Mouse (Mus musculus): ENCODE measurements at regions not wholly inside any gene's neighbourhood (a gene's known extent, or its start where the extent isn't known, plus 50 kb on each side); places are given as distances from the start of the nearest gene placed in this dataset.

DNA sequence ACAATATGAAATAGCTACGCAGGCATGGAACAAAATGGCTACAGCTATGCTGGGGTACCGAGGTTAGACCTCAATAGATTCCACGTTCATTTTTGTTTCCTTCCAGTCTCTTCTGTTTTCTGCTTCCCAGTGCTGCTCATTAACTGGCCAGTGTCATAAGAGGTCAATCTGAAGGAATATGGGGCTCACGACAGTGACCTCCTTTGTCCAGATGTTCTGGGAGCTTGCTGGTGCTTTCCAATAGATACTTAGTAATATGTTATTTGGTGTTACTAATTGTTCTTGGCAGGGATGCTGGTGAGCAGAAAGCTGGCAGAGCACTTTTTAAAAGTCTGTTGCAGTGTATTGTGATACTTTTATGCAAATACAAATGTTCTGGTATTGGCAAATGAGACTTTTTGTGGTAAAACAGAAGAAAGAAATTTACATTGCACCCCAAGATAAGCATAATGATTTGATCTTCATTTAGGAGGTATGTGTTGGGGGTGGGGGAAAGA, 95.8 kb upstream of the Arg1 start:
- H3K9me3 ChIP-seq (replicated peaks; ENCODE audit: control insufficient read depth, insufficient read depth, low read length, poor library complexity, severe bottlenecking): no peaks in the 10 kb centered on the region
- H3K36me3 ChIP-seq (ENCODE audit: control insufficient read depth, insufficient read depth, low read length, poor library complexity, severe bottlenecking): no peaks in the 10 kb centered on the region
- H3K27me3 ChIP-seq (ENCODE audit: control insufficient read depth, insufficient read depth, low read length, poor library complexity, severe bottlenecking): no peaks in the 10 kb centered on the region
- no peak overlapping the region for H3K27ac ChIP-seq (ENCODE audit: insufficient read depth, low read length)
- no peak overlapping the region for H3K9ac ChIP-seq (ENCODE audit: low read depth, poor library complexity, severe bottlenecking)
- H3K4me1 ChIP-seq (ENCODE audit: control insufficient read depth, insufficient read depth, low read length): no peaks in the 10 kb centered on the region
- no peak overlapping the region for H3K4me3 ChIP-seq (ENCODE audit: low read depth, low read length)
- TF ChIP-seq POLR2A (IDR thresholded peaks at IDR 0.05; ENCODE audit: insufficient read depth, low read length) (no peak), EP300 (IDR thresholded peaks at IDR 0.05; ENCODE audit: insufficient read depth, low read depth, low read length) (no peak), CTCF (IDR thresholded peaks at IDR 0.05; ENCODE audit: low read depth, low read length) (no peak)

DNA sequence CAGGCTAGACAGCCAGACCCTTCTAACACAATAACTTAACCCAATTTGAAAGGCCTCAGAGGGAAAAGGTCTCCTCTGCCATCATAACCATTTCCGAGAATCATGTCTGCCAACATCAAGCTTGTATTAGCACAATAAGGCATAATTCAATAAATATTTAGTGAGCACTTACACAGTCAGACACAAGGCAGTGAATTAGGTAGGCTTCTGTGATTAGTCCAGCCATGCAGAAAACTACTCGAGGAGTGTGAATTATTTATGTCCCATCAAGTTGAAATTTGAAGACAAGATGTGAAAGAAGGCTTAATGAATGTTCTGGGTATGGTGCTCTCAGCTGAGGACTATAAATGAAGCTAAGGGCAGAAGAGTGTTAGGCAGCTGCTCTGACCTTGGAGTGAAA, 91.7 kb upstream of the Arg1 start:
- no peak for TF ChIP-seq CTCF (IDR thresholded peaks at IDR 0.05; ENCODE audit: low read depth, low read length)
- no peak for TF ChIP-seq EP300 (IDR thresholded peaks at IDR 0.05; ENCODE audit: insufficient read depth, low read depth, low read length)
- no peak for TF ChIP-seq POLR2A (IDR thresholded peaks at IDR 0.05; ENCODE audit: insufficient read depth, low read length)
- no peaks in the 10 kb centered on the region for H3K4me1 ChIP-seq (ENCODE audit: control insufficient read depth, insufficient read depth, low read length)
- H3K27ac ChIP-seq (ENCODE audit: insufficient read depth, low read length): no peak overlapping the region

DNA sequence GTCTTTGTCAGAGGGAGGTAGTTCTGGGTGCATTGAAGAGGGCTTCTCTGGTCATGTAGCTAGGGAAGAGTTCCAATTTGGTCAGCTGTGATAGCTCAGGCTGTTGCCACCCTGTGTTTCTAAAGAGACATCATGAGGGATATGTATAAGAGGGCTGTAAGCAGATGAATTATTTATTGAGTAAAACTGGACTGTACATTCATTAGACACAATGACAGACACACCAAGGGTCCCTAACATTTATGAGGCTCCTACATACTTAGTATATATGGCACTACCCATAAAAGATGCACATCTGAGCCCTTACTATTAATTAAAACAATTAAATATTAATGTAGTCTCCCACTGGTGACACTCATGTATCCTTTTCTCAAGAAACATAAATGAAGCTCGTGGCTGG, 90.6 kb upstream of the Arg1 start:
- Histone ChIP-seq H3K36me3 (ENCODE audit: control insufficient read depth, insufficient read depth, low read length, poor library complexity, severe bottlenecking) (no peaks in the 10 kb centered on the region), H3K9ac (ENCODE audit: low read depth, poor library complexity, severe bottlenecking) (no peak overlapping the region), H3K9me3 (replicated peaks; ENCODE audit: control insufficient read depth, insufficient read depth, low read length, poor library complexity, severe bottlenecking) (no peaks in the 10 kb centered on the region), H3K4me3 (ENCODE audit: low read depth, low read length) (no peak overlapping the region), H3K27me3 (ENCODE audit: control insufficient read depth, insufficient read depth, low read length, poor library complexity, severe bottlenecking) (no peaks in the 10 kb centered on the region), H3K27ac (ENCODE audit: insufficient read depth, low read length) (no peak overlapping the region), H3K4me1 (ENCODE audit: control insufficient read depth, insufficient read depth, low read length) (no peaks in the 10 kb centered on the region)
- TF ChIP-seq EP300 (IDR thresholded peaks at IDR 0.05; ENCODE audit: insufficient read depth, low read depth, low read length) (no peak), CTCF (IDR thresholded peaks at IDR 0.05; ENCODE audit: low read depth, low read length) (no peak), POLR2A (IDR thresholded peaks at IDR 0.05; ENCODE audit: insufficient read depth, low read length) (no peak)

More for the DNA sequence above, 91.7 kb upstream of the Arg1 start:
- Histone ChIP-seq H3K4me3 (ENCODE audit: low read depth, low read length) (no peak overlapping the region), H3K36me3 (ENCODE audit: control insufficient read depth, insufficient read depth, low read length, poor library complexity, severe bottlenecking) (no peaks in the 10 kb centered on the region), H3K27me3 (ENCODE audit: control insufficient read depth, insufficient read depth, low read length, poor library complexity, severe bottlenecking) (no peaks in the 10 kb centered on the region), H3K9ac (ENCODE audit: low read depth, poor library complexity, severe bottlenecking) (no peak overlapping the region), H3K9me3 (replicated peaks; ENCODE audit: control insufficient read depth, insufficient read depth, low read length, poor library complexity, severe bottlenecking) (no peaks in the 10 kb centered on the region)

GRCm38 (mm10) chr10:25016110-25016509, 88.8 kb upstream of the Arg1 start:
- no peak for TF ChIP-seq EP300 (IDR thresholded peaks at IDR 0.05; ENCODE audit: insufficient read depth, low read depth, low read length)
- TF ChIP-seq POLR2A (IDR thresholded peaks at IDR 0.05; ENCODE audit: insufficient read depth, low read length): no peak
- TF ChIP-seq CTCF (IDR thresholded peaks at IDR 0.05; ENCODE audit: low read depth, low read length): no peak
- H3K9ac ChIP-seq (ENCODE audit: low read depth, poor library complexity, severe bottlenecking): no peak overlapping the region
- H3K36me3 ChIP-seq (ENCODE audit: control insufficient read depth, insufficient read depth, low read length, poor library complexity, severe bottlenecking): no peaks in the 10 kb centered on the region
- no peaks in the 10 kb centered on the region for H3K27me3 ChIP-seq (ENCODE audit: control insufficient read depth, insufficient read depth, low read length, poor library complexity, severe bottlenecking)
- no peaks in the 10 kb centered on the region for H3K4me1 ChIP-seq (ENCODE audit: control insufficient read depth, insufficient read depth, low read length)
- no peaks in the 10 kb centered on the region for H3K9me3 ChIP-seq (replicated peaks; ENCODE audit: control insufficient read depth, insufficient read depth, low read length, poor library complexity, severe bottlenecking)
- H3K4me3 ChIP-seq (ENCODE audit: low read depth, low read length): no peak overlapping the region
- H3K27ac ChIP-seq (ENCODE audit: insufficient read depth, low read length): no peak overlapping the region

DNA sequence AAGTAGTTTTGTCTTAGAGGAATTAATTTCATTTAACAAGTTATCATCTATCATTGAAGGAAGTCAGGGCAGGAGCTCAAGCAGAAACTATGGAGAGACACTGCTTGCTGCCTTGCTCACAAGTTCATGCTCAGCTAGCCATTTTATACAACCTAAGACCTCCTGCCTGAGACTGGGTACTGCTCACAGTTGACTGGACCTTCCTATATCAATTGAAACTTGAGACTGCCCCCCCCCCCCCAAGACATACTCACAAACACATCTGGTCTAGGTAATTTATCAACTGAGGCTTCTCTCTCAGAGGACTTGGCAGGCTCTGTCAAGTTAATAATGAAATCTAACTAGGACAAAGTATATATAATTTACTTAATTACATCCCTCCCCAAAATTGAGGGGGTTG, 84.8 kb upstream of the Arg1 start:
- Histone ChIP-seq H3K4me3 (ENCODE audit: low read depth, low read length) (no peak overlapping the region), H3K9me3 (replicated peaks; ENCODE audit: control insufficient read depth, insufficient read depth, low read length, poor library complexity, severe bottlenecking) (no peaks in the 10 kb centered on the region)
- TF ChIP-seq POLR2A (IDR thresholded peaks at IDR 0.05; ENCODE audit: insufficient read depth, low read length) (no peak), EP300 (IDR thresholded peaks at IDR 0.05; ENCODE audit: insufficient read depth, low read depth, low read length) (no peak), CTCF (IDR thresholded peaks at IDR 0.05; ENCODE audit: low read depth, low read length) (no peak)

DNA sequence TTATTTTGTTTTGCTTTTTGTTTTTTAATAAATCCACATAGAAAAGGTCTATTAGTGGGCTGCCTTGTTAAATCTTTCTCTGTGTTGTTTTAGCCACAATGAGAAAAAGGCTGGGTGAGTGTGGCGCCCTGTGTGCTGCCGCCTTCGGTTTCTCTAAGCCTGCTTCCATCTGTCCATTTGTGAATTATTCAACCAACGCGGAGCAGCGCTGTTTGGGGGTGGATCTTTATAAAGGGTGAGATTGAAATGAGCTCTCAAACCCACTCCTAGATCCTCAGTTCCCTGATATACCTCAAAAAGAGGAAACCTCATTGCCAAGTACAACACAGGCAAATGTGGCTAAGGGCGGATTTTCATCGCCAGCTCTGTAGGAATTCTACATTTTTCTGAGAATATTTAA, 74.0 kb upstream of the Arg1 start:
- no peak overlapping the region for H3K9ac ChIP-seq (ENCODE audit: low read depth, poor library complexity, severe bottlenecking)
- H3K9me3 ChIP-seq (replicated peaks; ENCODE audit: control insufficient read depth, insufficient read depth, low read length, poor library complexity, severe bottlenecking): no peaks in the 10 kb centered on the region
- no peak overlapping the region for H3K27ac ChIP-seq (ENCODE audit: insufficient read depth, low read length)
- H3K27me3 ChIP-seq (ENCODE audit: control insufficient read depth, insufficient read depth, low read length, poor library complexity, severe bottlenecking): 0 out of 2 replicates have a peak, but pooled peaks cover 2% of the 10 kb centered on the region
- no peak overlapping the region for H3K4me3 ChIP-seq (ENCODE audit: low read depth, low read length)
- TF ChIP-seq EP300 (IDR thresholded peaks at IDR 0.05; ENCODE audit: insufficient read depth, low read depth, low read length) (no peak), POLR2A (IDR thresholded peaks at IDR 0.05; ENCODE audit: insufficient read depth, low read length) (no peak), CTCF (IDR thresholded peaks at IDR 0.05; ENCODE audit: low read depth, low read length) (no peak)
- no peaks in the 10 kb centered on the region for H3K4me1 ChIP-seq (ENCODE audit: control insufficient read depth, insufficient read depth, low read length)
- H3K36me3 ChIP-seq (ENCODE audit: control insufficient read depth, insufficient read depth, low read length, poor library complexity, severe bottlenecking): no peaks in the 10 kb centered on the region

More for the DNA sequence above, 84.8 kb upstream of the Arg1 start:
- Histone ChIP-seq H3K4me1 (ENCODE audit: control insufficient read depth, insufficient read depth, low read length) (no peaks in the 10 kb centered on the region), H3K27ac (ENCODE audit: insufficient read depth, low read length) (no peak overlapping the region), H3K36me3 (ENCODE audit: control insufficient read depth, insufficient read depth, low read length, poor library complexity, severe bottlenecking) (no peaks in the 10 kb centered on the region), H3K27me3 (ENCODE audit: control insufficient read depth, insufficient read depth, low read length, poor library complexity, severe bottlenecking) (no peaks in the 10 kb centered on the region), H3K9ac (ENCODE audit: low read depth, poor library complexity, severe bottlenecking) (no peak overlapping the region)
